Mouse (Mus musculus) cerebellum, adult 11-12 months (tissue): ENCODE measurements around the gene Maml3.
A peak's percentile ranks its signal among the peaks of the same experiment; 100 is the strongest.

Source experiments
- DNase-seq: peaks from one replicate; pipeline ENCODE4 v3.0.0; 2022

The Maml3 gene

DNA sequence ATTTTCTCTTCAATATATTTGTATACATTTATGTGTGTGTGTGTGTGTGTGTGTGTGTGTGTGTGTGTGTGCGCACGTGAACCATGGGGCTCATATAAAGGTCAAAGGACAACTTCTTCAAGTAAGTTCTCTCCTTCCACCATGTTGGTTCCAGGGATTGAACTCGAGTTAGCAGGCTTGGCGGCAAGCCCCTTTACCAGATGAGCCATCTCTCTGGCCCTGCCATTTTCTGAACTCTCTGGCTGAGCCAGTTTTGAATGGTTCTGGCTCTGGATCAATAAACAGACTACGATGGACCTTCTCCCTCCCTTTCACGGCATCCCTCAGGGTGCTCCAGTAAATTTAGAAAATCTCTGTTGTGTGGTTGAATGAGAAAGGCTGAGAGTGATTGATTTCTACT is 418.1 kb downstream of the Maml3 start:
- no peak for DNase-seq

DNA sequence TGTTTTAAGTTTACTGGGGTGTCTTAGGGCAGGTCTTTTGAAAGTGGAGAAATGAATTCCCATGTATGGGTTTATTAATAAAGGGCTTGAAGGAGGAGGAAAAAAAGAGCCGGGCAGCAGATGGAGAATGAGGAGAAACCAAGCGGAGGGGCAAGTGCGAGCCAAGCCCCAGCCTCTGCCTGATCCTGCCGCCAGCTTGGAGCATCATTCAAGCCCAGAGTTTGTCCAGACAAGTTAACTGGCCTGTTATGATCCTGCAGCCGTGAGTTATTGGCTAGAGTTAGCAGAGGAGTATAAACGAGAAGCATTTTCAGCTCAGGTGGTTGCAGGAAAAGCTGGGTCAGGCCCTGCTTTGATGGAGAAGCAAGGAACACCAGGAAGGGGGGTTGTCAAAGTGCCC is 418.6 kb downstream of the Maml3 start:
- no peak for DNase-seq

- DNase-seq: no peak
Observed at GRCm38 (mm10) chr3:51685539-51685938, 419.3 kb downstream of the Maml3 start.

DNA sequence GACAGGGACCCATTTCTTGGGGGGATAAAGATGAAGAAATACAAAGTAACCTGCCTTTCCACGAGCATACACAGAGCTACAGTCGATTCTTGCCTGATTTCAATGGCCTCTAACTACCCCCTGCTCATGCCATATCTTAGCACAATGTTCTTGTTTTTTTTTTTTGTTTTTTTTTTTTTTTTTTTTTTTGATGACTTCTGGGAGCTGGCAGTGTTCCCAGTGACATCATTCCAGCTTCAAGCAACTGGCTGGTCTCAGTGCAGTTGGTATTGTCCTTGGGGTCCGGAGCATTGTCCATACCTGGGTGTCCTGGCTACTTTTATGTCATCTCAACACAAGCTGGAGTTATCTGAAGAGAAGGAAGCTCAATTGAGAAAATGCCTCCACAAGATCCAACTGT is 429.9 kb downstream of the Maml3 start:
- DNase-seq: no peak

DNA sequence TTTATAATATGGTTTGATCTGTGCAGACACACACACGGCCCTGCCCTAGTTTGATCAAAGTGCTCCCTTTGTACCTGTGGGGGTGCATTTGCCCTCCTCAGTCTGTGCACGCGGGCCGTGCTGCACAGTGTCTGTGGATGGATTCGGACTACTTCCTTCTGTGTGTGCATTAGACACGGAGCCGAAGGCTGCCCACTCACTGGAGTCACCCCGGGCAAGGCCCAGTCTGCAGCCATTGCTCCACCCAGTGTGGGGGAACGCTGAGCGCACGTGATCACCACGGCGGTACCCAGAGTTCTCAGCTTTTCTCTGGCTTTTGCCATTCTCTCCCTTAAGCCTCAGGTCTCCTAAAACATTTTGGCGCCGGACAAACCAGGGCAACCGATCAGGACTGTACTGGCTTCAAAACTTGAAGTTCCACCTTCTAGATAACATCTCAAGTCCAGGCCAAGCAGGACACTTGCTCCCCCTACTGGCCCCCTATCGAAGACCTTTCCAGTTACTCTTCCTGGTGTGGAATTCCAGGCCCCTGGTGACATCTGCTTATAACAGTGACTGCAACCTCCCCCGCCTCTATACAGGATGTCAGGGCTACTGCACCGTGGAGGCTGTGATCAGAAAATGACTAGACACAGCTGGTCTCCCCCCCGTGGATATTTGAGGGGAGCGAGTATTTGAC is 431.3 kb downstream of the Maml3 start:
- DNase-seq: no peak

DNA sequence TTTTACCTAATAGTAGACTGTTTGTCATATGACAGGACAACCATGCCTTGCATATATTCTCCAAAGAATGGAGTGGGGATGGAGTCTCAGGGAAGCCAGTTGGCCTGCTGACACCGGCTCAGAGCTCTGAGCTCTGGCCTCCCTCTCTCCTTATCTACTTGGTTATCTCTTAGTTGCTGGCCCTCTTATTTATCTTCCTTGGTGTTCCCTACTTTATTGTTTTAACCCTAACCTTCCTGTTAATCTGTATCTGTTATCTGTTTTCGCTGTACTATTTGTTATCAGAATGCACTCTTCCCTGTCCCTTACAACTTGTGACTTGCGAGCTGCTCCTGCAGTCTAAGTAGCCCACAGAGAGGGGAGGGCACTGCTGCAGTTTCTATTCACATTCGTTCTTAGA is 432.2 kb downstream of the Maml3 start:
- DNase-seq: no peak

GRCm38 (mm10) chr3:51671071-51671469 is 433.8 kb downstream of the Maml3 start:
- no peak for DNase-seq

GRCm38 (mm10) chr3:51670414-51671070 is 434.3 kb downstream of the Maml3 start:
- DNase-seq: no peak

DNA sequence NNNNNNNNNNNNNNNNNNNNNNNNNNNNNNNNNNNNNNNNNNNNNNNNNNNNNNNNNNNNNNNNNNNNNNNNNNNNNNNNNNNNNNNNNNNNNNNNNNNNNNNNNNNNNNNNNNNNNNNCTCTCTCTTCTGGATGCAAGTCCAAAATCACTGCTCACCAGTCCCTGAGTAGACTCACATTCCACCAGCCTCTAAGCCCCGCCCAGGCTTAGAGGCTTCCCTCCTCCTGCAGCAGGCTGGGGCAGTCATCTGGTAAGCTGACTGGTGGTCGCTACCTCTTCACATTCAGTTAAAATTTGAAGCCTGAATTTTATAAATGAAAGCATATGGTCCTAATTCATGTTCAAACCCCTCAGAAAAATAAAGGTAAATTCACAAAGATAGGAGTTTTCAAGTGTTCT is 436.3 kb downstream of the Maml3 start:
- no peak for DNase-seq

- no peak for DNase-seq
Observed at GRCm38 (mm10) chr3:51662557-51662956, 442.3 kb downstream of the Maml3 start.

DNA sequence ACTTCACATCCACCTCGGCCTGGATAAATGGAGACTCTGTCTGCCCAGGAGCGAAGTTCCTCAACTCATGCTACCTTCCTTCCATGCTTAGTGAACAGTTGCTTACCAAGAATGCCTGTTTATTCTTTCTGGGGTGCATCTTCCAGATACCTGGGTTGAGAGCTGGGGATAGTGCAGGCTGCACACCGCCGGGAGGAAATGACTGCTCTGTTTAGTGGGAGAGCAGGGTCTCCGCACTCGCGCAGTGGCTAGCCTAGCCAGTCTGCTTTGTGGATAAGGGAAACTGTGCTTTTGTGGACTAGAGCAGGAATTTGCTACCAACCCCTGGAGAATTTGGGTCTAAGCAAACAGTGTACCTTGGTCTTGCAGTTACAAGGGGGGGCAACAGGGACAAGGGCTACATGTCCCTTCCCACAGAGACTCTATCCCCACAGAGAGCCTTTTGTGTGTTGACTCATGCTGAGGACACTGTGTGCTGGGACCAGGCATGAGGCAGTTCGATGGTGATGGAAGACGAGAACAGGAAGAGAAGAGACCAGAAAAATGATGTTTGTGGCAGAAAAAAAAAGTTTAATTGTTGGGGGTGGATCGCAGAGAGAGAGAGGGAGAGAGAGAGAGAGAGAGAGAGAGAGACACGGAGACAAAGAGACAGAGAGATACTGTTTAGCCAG is 442.9 kb downstream of the Maml3 start:
- no peak for DNase-seq

DNA sequence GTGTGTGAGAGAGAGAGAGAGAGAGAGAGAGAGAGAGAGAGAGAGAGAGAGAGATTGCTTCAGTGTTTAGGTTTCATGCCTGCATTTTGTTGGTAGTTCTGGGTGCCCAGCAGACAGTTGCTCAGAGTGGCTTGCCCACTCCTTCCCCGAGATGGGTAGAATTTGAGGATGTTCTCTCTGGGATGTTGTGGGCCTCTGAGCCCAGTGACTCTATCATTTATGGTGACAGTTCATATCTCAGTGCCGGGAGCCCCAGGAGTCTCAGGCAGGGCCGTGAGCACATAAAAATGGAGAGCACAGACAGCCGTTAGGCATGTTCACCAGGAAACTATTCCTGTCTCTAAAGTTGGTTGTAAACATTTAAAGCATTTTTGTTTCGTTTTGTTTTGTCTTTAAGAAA is 443.5 kb downstream of the Maml3 start:
- no peak for DNase-seq

- DNase-seq: no peak
Observed at GRCm38 (mm10) chr3:51660821-51661276, 444.0 kb downstream of the Maml3 start.

DNA sequence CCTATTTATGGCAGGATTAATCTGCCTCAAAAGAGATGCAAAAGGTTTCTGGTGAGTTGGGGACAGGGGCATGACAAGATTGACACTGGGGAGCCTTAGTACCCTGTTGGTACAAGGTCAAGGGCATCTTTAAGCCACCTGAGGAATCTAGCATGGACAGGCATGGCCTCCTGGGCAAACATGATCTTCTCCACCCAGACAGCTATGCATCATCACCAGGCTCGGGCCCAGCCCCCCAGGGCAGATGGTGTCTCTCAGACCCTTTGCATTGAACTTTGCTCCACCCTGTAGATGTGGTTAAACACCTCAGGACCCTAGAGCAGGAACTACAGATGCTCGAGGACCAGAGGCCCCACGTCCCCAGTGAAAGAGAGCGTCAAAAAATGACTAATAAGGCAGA is 444.8 kb downstream of the Maml3 start, which contains the start of gene Mgst2:
TSS of gene Mgst2 (plus strand) at position 301 of the 400 bp plus-strand sequence.
- no peak for DNase-seq

- DNase-seq: no peak
Observed at GRCm38 (mm10) chr3:51659415-51659814, 445.5 kb downstream of the Maml3 start.

GRCm38 (mm10) chr3:51654303-51655055 is 450.4 kb downstream of the Maml3 start:
- DNase-seq: no peak

GRCm38 (mm10) chr3:51652701-51653100 is 452.2 kb downstream of the Maml3 start:
- DNase-seq: peak; percentile 22

GRCm38 (mm10) chr3:51652292-51652691 is 452.6 kb downstream of the Maml3 start:
- peak; percentile 85 for DNase-seq

DNA sequence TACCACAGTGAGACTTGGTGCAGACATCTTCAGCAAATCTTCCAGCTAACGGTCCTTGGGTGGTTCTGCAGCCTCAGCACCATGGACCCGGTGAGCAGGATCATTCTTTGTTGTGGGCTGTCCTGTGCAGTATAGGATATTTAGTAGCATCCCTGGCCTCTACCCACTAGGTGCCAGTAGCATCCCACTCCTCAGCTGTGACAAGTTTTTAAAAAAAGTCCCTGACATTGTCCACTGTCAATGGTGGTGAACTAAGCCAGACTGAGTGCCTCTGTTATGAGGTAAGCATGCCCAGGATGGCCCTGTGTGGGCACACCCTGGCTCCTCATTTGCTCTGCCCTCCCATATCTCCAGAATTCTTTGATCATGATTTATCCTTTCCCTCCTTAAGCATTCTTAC is 453.7 kb downstream of the Maml3 start:
- DNase-seq: no peak

- DNase-seq: no peak
Observed at GRCm38 (mm10) chr3:51649986-51650385, 454.9 kb downstream of the Maml3 start.

DNA sequence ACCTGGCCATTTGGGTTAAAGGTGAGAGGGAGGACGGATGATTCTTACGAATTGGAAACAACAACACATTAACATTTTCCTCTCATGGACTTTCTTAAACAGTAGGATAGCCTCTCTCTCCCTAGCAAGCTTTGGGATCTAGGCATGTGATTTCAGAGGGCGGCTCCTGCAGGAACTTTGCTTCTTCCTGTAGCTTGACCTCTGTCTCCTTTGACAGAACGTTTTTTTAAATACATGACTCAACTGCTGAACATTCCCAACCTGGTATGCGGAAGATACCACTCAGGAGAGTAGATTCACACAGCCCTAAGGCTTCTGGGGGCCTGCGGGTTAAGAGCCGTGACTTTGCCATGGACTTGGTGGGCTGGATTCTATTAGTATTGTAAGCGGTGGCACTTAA is 455.4 kb downstream of the Maml3 start:
- no peak for DNase-seq

GRCm38 (mm10) chr3:51648037-51648664 is 456.7 kb downstream of the Maml3 start:
- peak; percentile 72 for DNase-seq

DNA sequence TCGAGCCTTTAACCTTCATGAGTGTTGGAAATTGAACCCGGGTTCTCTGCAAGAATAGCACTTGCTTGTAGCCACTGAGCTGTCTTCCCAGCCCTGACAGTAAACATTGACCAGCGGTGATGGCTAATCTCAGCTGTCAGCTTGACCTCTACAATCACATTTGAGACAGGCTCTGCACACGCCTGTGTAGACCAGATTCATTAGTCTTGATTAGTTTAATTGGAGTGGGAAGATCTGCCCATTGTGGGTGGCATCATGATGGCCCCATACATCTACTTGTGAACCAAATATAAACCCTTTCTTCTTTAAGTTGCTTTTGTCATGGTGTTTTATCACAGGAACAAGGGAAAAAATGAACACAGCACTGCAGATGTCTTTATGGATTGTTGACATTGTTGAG is 457.5 kb downstream of the Maml3 start:
- DNase-seq: no peak
